Mouse (Mus musculus): Measurements from ENCODE around the gene Mfsd4b1.

DNA sequence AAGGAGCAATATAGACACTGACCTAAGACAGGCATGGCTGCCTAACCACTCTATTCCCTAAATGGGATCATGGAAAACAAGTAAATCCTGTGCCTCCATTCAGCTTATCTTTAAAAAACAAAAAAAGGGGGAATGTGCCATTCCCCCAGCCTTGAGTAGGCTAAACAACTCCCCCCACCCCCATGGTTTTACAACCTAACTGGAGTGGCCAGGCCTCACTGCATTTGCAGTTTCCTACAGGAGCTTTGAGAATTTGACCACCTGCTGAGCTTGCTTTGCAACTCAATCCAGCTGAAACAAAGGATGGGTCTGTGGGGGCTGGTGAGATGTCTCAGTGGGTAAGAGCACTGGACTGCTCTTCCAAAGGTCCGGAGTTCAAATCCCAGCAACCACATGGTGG, 46.8 kb downstream of the Mfsd4b1 start:
- no peak for TF ChIP-seq ZC3H11A (IDR thresholded peaks at IDR 0.05; ENCODE audit: borderline replicate concordance, low read depth, low read length)
- TF ChIP-seq HCFC1 (IDR thresholded peaks at IDR 0.05; ENCODE audit: borderline replicate concordance, insufficient read depth, low read length), result no peak
- TF ChIP-seq CHD2 (IDR thresholded peaks at IDR 0.05; ENCODE audit: low read depth, low read length), result no peak
